Mouse (Mus musculus) hematopoietic multipotent progenitor cell, adult 10-12 weeks (in vitro differentiated cells): ENCODE measurements around the gene Gm16253. TPM values are rescaled to one million over a fixed set of nuclear protein-coding genes. Genes with fewer than 3 reads are reported as not detected.

ENCODE experiments used
- polyA plus RNA-seq: library from polyadenylated mRNA; stranded (reverse); fragments of >175 nt; gene quantifications from 2 replicates; pipeline ENCODE4 v1.2.3, GENCODE M21; 2012; ENCODE audit warnings: low replicate concordance

Gene Gm16253
- not detected in 2 replicates for polyA plus RNA-seq

GRCm38 (mm10) chr3:96576690-96577541 lies at the start of gene Gm16253:
Gm16253 (plus strand) TSS chr3:96576984.

GRCm38 (mm10) chr3:96557694-96558093 lies 19.1 kb upstream of the Gm16253 start, which contains the start of gene Txnip:
Txnip (plus strand) TSS chr3:96557957.

DNA sequence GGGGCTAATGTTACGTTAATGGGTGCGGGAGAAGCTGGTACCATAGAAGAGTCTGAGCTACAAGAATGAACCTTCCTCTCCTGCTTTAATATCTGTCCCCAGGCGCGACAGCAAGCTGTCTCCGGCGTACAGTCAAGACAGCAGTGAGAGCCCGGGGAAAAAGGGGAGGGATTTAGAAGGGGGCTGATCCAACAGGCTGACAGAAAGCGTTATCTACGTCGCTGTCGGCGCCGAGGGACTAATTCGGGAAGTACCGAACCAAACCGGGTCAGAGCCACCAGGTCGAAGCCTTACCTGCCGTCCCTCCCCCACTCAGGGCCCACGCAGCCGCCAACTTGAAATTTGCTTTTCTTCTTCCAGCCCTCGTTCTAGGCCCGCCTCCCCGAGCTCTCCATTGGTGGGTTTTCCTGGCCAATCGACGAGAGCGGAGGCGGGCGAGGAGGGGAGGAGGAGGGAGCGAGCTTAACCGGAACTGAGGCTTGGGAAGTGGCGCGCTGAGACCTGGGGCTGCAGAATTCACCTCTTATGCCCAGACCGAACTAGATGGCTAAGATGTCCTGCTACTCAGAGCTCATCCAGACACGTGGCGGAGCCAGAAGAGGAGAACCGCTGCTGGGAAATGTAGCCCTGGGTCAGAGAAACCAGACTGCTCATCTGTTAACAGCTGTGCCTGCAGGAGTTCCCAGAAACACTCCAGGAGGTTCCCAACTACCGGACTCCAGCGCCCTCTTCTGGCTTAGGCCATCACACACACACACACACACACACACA lies 17.2 kb downstream of the Gm16253 start, which contains the start of gene Polr3gl:
Polr3gl (minus strand) TSS at position 392 of the 771 bp plus-strand sequence.

DNA sequence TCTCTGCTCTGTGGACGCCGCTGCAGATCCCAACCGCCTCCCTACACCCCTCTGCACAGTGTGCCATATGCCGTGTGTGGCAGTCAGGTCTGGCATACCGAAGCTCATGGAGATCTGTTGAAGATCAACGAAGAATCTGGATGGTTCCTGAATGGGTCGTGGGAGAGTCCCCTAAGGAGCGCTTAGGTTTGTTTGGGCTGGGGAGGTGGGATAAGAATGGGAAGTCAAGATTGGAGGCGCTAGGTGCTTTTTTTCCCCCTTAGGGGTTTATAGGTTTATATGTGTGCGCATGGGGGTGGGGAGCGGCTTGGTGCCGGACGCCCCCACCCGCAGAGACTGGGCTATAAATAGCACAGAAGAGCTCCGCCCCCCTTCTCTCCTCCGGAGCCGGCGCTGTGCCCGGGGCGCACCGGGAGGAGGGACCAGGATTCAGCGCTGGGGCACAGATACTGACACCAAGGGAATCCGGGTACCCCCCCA lies 19.5 kb downstream of the Gm16253 start, which contains the start of gene Ankrd34a:
Ankrd34a (plus strand) TSS at position 409 of the 480 bp plus-strand sequence.

GRCm38 (mm10) chr3:96600639-96601250 lies 24.0 kb downstream of the Gm16253 start, which contains the start of gene Lix1l:
Lix1l (plus strand) TSS chr3:96601149.

GRCm38 (mm10) chr3:96629729-96630600 lies 53.2 kb downstream of the Gm16253 start, which contains the start of gene Rbm8a:
Rbm8a (plus strand) TSS chr3:96629933.

Other genes starting within 250 kb of the Gm16253 start
- gene BC107364, start 124.7 kb upstream of the Gm16253 start, polyA plus RNA-seq, result not detected in 2 replicates
- 1.5 and 2.1 TPM in 2 replicates for gene Hfe2, start 51.8 kb upstream of the Gm16253 start, polyA plus RNA-seq
- gene Txnip, start 19.0 kb upstream of the Gm16253 start, polyA plus RNA-seq, result 34.0 and 55.7 TPM in 2 replicates
- 19.9 and 30.0 TPM in 2 replicates for gene Polr3gl, start 17.2 kb downstream of the Gm16253 start, polyA plus RNA-seq
- gene Ankrd34a, start 19.7 kb downstream of the Gm16253 start, polyA plus RNA-seq, result 0.06 and 0.07 TPM in 2 replicates
- gene Lix1l, start 24.2 kb downstream of the Gm16253 start, polyA plus RNA-seq, result 0.42 and 0.54 TPM in 2 replicates
- 13.2 and 89.9 TPM in 2 replicates for gene Rbm8a, start 52.9 kb downstream of the Gm16253 start, polyA plus RNA-seq
- gene Pex11b, start 58.4 kb downstream of the Gm16253 start, polyA plus RNA-seq, result 3.6 and 5.2 TPM in 2 replicates
- 0.11 TPM in 1 of 2 replicates, not detected in the other for gene Gm42957, start 58.5 kb downstream of the Gm16253 start, polyA plus RNA-seq
- 0.09 and 0.31 TPM in 2 replicates for gene Itga10, start 68.6 kb downstream of the Gm16253 start, polyA plus RNA-seq
- gene Ankrd35, start 93.1 kb downstream of the Gm16253 start, polyA plus RNA-seq, result 0.35 and 0.87 TPM in 2 replicates
- 56.0 and 58.8 TPM in 2 replicates for gene Pias3, start 119.4 kb downstream of the Gm16253 start, polyA plus RNA-seq
- gene Nudt17, start 131.6 kb downstream of the Gm16253 start, polyA plus RNA-seq, result 2.5 and 4.1 TPM in 2 replicates
- gene Polr3c, start 150.6 kb downstream of the Gm16253 start, polyA plus RNA-seq, result 6.8 and 7.4 TPM in 2 replicates
- gene Rnf115, start 150.7 kb downstream of the Gm16253 start, polyA plus RNA-seq, result 25.0 and 42.4 TPM in 2 replicates